Comparison of ENCODE assay signal across 27 mouse cellular contexts in the genomic region with DNA sequence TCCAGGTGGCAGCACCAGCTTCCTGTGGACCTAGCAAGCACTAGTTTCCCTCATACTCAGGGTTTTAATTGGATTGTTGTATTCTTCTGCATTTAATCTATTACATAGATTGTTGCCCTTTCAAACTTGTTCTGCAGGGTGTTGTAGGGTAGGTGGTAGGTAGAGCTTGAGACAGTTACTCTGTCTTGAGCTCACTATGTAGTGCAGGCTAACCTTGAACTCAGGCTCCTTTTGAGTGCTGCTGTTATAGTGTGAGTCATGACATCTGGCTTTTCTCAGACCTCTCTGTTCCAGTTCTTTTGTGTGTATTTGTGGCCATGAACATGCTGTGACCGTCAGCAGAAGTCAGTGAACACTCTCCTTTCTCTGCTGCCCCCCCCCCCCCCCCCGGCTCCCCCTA. TPM values are rescaled to one million over a fixed set of nuclear protein-coding genes. Genes with fewer than 3 reads are reported as not detected.
DNase-seq lines count a peak whose midpoint lies in the region; ATAC-seq lines count a peak whose summit lies in the region.
"Had no signal": no experiment of that assay in that cellular context is flagged by ENCODE, and none has a peak within 500 bp of the region (broad histone marks: within the 10 kb centered on the region; RNA-seq: fewer than 3 reads in every experiment).

No protein-coding gene starts in this region.

- H3K27me3 ChIP-seq in hindbrain, embryonic 14.5 days (ENCODE audit: control insufficient read depth, insufficient read depth, low read length) = no peaks in the 10 kb centered on the region
- no peaks in the 10 kb centered on the region for H3K27me3 ChIP-seq in hindbrain, embryonic 11.5 days (ENCODE audit: control insufficient read depth, insufficient read depth, low read length)
- H3K27me3 ChIP-seq: embryonic facial prominence, embryonic 12.5 days; embryonic facial prominence, embryonic 15.5 days; heart, embryonic 12.5 days; heart, embryonic 15.5 days; hindbrain, embryonic 15.5 days; Patski had no signal

- H3K27ac ChIP-seq in hindbrain, embryonic 14.5 days = no peak overlapping the region
- no peak overlapping the region for H3K27ac ChIP-seq in hindbrain, embryonic 11.5 days (ENCODE audit: low read depth, low read length)
- H3K27ac ChIP-seq: embryonic facial prominence, embryonic 12.5 days; embryonic facial prominence, embryonic 15.5 days; gastrocnemius, adult 2 months; heart, embryonic 15.5 days; hindbrain, embryonic 10.5 days; hindbrain, embryonic 15.5 days had no signal

- DNase-seq in adrenal gland, adult 2 months = peak; percentile 53
- DNase-seq in adrenal gland, postnatal 14 days = no peak
- DNase-seq in hindbrain, embryonic 14.5 days (ENCODE audit: low spot score) = no peak
- DNase-seq in hindbrain, embryonic 11.5 days (ENCODE audit: low spot score) = no peak
- peak; percentile 25 for DNase-seq in A20 (ENCODE audit: low read depth, low spot score)
- no peak for DNase-seq in Muller cell, postnatal 12 days (ENCODE audit: inconsistent ontology term)
- DNase-seq: adrenal gland, adult 8-10 months; cerebellum, adult 11 months; cerebellum, adult 9-11 months; cerebellum, postnatal 25 days; forebrain, postnatal 0 days; gastrocnemius, adult 2 months; gastrocnemius, postnatal 14 days; heart, adult 18-20 months; heart, postnatal 10 days; heart, postnatal 36 days; kidney, adult 2 months had no signal

- H3K4me1 ChIP-seq in hindbrain, embryonic 14.5 days (replicated peaks; ENCODE audit: control insufficient read depth, insufficient read depth, low read length) = no peaks in the 10 kb centered on the region
- H3K4me1 ChIP-seq in hindbrain, embryonic 11.5 days (replicated peaks; ENCODE audit: control insufficient read depth, insufficient read depth, low read length) = no peaks in the 10 kb centered on the region

- no peak overlapping the region for H3K9ac ChIP-seq in hindbrain, embryonic 14.5 days
- no peak overlapping the region for H3K9ac ChIP-seq in hindbrain, embryonic 11.5 days (ENCODE audit: low read depth, low read length)
- H3K9ac ChIP-seq: embryonic facial prominence, embryonic 12.5 days; embryonic facial prominence, embryonic 15.5 days; forebrain, postnatal 0 days; heart, embryonic 12.5 days; heart, embryonic 15.5 days; hindbrain, embryonic 15.5 days had no signal

- H3K4me3 ChIP-seq in hindbrain, embryonic 14.5 days (replicated peaks; ENCODE audit: low read length) = no peak overlapping the region
- H3K4me3 ChIP-seq in hindbrain, embryonic 11.5 days (ENCODE audit: low read depth, low read length) = no peak overlapping the region
- H3K4me3 ChIP-seq: embryonic facial prominence, embryonic 12.5 days; embryonic facial prominence, embryonic 15.5 days; gastrocnemius, adult 2 months; heart, embryonic 12.5 days; heart, embryonic 15.5 days; hindbrain, embryonic 10.5 days; hindbrain, embryonic 15.5 days had no signal

- 0 out of 2 replicates have a peak, but pooled peaks have one; percentile 29 for ATAC-seq in hindbrain, embryonic 14.5 days (ENCODE audit: low FRiP score)
- ATAC-seq in hindbrain, embryonic 11.5 days (ENCODE audit: low FRiP score) = no peak
- ATAC-seq: CD4-positive, CD25-positive, alpha-beta regulatory T cell, adult 4 months; forebrain, embryonic 14.5 days; forebrain, postnatal 0 days; intestine, postnatal 0 days; Patski had no signal

- WGBS in hindbrain, embryonic 14.5 days = 86% methylated on average over 1 of the region's 2 CpGs
- 64% methylated on average over 1 of the region's 2 CpGs for WGBS in hindbrain, embryonic 11.5 days

- peaks cover 34% of the 10 kb centered on the region for H3K36me3 ChIP-seq in hindbrain, embryonic 14.5 days (replicated peaks; ENCODE audit: control insufficient read depth, insufficient read depth)
- no peaks in the 10 kb centered on the region for H3K36me3 ChIP-seq in hindbrain, embryonic 11.5 days (ENCODE audit: control insufficient read depth, insufficient read depth, low read length)
- H3K36me3 ChIP-seq: heart, embryonic 15.5 days had no signal

- no peak overlapping the region for H3K4me2 ChIP-seq in hindbrain, embryonic 14.5 days (replicated peaks)
- no peak overlapping the region for H3K4me2 ChIP-seq in hindbrain, embryonic 11.5 days (replicated peaks; ENCODE audit: low read depth, low read length)
- H3K4me2 ChIP-seq: embryonic facial prominence, embryonic 12.5 days; embryonic facial prominence, embryonic 15.5 days; heart, embryonic 12.5 days; heart, embryonic 15.5 days; hindbrain, embryonic 15.5 days had no signal

- H3K9me3 ChIP-seq in hindbrain, embryonic 14.5 days (ENCODE audit: control insufficient read depth, low read length) = no peaks in the 10 kb centered on the region
- H3K9me3 ChIP-seq in hindbrain, embryonic 11.5 days (ENCODE audit: control insufficient read depth, low read length) = no peaks in the 10 kb centered on the region
- H3K9me3 ChIP-seq: embryonic facial prominence, embryonic 12.5 days; embryonic facial prominence, embryonic 15.5 days; heart, embryonic 12.5 days; heart, embryonic 15.5 days; hindbrain, embryonic 10.5 days; hindbrain, embryonic 15.5 days had no signal

RNA-seq across cellular contexts. Expression of a gene that starts 12.7 kb away (rescaled TPM):
- 10 to 100 TPM; 92.4 to 98.3 TPM for total RNA-seq in adrenal gland, adult 2 months (2021)
- 42.0 and 111 TPM in 2 replicates for polyA plus RNA-seq in adrenal gland, adult 2 months (2012; rRNA removed)
- total RNA-seq in adrenal gland, postnatal 14 days (2021) = 93.9 and 105 TPM in 2 replicates
- polyA plus RNA-seq in hindbrain, embryonic 14.5 days (2014; fragmentation: Nextera tagmentation; extraction: Ambion mirVana) = 62.1 and 73.4 TPM in 2 replicates
- polyA plus RNA-seq in hindbrain, embryonic 11.5 days (2014; fragmentation: Nextera tagmentation; extraction: Ambion mirVana) = 35.5 and 35.9 TPM in 2 replicates

Comparison
In these comparisons a context has a peak if more than half of its experiments do, and no peak if none do; other contexts are left out.
1. DNase-seq: peak in adrenal gland, adult 2 months (single experiment) and A20 (single experiment); none in adrenal gland, postnatal 14 days (single experiment), hindbrain, embryonic 14.5 days (single experiment), hindbrain, embryonic 11.5 days (single experiment) and Muller cell, postnatal 12 days (single experiment).